Mouse (Mus musculus): ENCODE measurements around the gene Pex14.
"Not testable (repeated sequence)": the region's sequence is repeated elsewhere in the genome, so short reads cannot be mapped to it uniquely, and the experiment has no call there.

Gene Pex14

DNA sequence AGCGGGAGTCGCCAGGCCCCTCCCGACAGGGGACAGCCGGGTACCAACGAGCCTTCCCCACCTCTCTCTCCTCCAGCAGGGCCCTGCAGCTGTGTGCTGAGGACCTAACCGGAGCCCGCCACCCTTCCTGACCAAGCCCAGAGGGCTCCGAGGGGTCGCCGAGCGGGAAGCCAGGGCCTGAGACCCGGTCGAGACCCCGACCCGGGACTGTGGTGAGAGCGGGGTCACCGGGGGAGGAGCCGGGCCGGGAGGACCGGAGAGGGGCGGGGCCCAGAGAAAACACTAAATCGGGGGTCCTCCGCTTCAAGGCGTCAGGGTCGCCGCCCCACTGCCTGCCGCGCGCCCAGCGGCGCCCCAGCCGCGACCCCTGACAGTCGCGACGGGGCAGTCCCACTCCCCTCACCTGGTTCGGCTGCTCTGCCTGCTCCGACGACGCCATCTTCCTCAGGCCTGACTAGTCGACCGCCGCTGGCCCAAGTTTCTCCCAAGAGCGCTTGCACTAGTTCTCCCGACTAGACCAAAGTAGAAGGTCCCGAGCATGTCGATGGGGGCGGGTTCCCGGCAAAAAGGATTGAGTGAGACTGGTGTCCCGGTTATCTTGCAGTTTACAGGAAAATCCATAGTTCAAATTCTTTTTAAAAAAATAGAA is at the start of gene Pex14:
TSS of gene Pex14 (minus strand) at position 508 of the 649 bp plus-strand sequence.
- DNase-seq (ENCODE audit: low spot score in 2 of 2) = peak; percentile 88 to 92

DNA sequence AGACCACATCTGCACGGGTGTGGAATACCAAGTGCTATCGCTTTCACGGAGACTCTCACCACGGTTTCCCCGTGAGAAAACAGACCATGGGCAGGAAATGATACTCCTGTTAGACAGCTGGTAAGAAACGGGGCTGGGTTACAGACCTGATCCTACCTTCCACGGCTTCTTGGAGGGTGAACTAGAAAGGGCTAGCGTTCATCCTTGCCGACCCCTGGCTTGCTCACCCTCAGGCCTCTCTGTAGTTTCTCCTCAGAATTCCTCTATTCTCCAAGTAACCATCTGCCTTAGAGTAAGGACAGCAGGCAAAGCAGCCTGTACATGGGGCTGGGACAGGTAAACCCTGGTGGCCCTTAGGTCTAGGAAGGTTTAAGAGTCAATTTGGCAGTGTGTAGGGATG is 49.5 kb upstream of the Pex14 start:
- DNase-seq (ENCODE audit: low spot score in 2 of 2) = no peak

GRCm38 (mm10) chr4:149148084-149148483 is 48.4 kb upstream of the Pex14 start:
- DNase-seq (ENCODE audit: low spot score in 2 of 2) = no peak

- no peak for DNase-seq (ENCODE audit: low spot score in 2 of 2)
Measured at GRCm38 (mm10) chr4:149147528-149147927, 47.9 kb upstream of the Pex14 start.

GRCm38 (mm10) chr4:149145151-149145550 is 45.5 kb upstream of the Pex14 start:
- DNase-seq (ENCODE audit: low spot score in 2 of 2) = no peak

GRCm38 (mm10) chr4:149144459-149144858 is 44.8 kb upstream of the Pex14 start:
- DNase-seq (ENCODE audit: low spot score in 2 of 2) = peak; percentile 72 to 88

DNA sequence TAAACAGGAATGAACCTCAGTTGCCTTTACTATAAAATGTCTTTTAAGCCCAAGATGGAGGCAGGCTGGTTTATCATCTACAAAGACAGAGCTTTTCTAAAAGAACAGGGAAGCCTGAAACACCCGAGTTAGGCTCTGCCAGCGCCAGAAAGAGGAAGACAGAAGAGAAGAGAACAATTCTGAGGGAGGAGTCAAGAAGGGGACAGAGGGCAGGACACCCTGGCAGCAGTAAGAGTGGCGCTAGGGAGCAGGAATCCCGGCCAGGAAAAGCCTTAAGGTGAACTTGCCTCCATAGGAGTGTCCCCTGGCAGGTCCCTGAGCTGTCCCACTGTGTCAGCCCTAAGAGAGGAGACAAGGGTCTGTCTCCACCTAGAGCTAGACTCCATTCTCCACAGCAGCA is 43.9 kb upstream of the Pex14 start:
- no peak for DNase-seq (ENCODE audit: low spot score in 2 of 2)

DNA sequence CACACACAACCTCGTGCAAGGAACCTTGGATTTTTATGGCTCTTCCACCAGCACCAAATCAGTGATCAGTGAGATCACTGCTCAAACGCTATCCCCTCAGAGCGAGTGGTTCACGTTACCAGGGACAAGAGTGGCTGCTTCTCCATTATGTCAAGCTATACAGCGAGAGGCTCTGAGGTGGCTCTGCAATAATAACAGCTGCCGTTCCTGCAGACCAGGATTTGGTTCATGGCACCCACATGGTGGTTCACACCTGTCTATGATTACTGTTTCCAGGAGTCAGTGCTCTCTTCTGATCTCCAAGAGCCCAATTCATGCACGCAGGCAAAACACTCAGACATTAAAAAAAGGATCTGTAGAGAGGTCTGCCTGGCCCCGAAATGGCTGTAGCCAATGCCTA is 38.8 kb upstream of the Pex14 start:
- DNase-seq (ENCODE audit: low spot score in 2 of 2) = no peak

DNA sequence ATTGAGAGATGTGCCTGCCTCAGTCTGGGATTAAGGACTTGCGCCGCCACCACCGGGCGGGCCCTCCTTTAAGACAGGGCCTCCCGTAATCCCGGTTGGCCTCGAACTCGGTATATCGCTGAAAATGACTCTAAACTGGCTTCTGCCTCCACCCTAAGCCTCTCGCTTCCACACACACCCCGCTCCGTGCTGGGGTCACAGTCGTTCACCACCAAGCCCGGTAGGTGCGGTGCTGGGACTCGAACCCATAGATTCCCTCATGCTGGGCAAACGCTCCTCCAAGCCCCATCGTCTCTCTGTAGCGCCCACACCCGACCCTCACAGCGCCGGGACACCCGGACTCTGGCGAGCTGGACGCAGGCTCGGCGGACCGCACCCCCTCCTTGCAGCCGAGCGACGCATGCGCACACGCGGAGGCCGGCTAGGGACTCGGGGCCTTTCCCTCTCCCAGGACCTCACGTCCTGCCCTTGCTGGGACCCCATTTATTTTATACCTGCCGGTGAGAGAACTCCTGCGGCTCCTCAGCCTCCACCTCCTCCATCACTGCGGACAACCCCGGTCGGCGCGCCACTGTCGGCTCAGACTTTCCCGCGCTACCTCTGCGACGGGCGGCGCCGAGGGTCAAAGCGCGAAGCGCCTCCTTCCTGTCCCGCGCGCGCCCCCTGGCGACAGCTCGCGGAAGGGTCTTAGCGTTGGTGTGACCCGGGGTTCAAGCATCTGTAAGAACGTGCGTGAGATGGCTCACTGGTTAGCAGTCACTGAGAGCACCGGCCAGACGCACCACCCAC is 37.5 kb upstream of the Pex14 start, which contains the start of gene Cenps:
TSS of gene Cenps (minus strand) at position 648 of the 789 bp plus-strand sequence.
- DNase-seq (ENCODE audit: low spot score in 2 of 2) = peak; percentile 91 to 99

GRCm38 (mm10) chr4:149136116-149136850 is 36.6 kb upstream of the Pex14 start:
- DNase-seq (ENCODE audit: low spot score in 2 of 2) = no peak

- DNase-seq (ENCODE audit: low spot score in 2 of 2) = no peak
Measured at GRCm38 (mm10) chr4:149133395-149133794, 33.7 kb upstream of the Pex14 start.

GRCm38 (mm10) chr4:149131789-149132565 is 32.3 kb upstream of the Pex14 start:
- DNase-seq (ENCODE audit: low spot score in 2 of 2) = peak; percentile 59 to 75

DNA sequence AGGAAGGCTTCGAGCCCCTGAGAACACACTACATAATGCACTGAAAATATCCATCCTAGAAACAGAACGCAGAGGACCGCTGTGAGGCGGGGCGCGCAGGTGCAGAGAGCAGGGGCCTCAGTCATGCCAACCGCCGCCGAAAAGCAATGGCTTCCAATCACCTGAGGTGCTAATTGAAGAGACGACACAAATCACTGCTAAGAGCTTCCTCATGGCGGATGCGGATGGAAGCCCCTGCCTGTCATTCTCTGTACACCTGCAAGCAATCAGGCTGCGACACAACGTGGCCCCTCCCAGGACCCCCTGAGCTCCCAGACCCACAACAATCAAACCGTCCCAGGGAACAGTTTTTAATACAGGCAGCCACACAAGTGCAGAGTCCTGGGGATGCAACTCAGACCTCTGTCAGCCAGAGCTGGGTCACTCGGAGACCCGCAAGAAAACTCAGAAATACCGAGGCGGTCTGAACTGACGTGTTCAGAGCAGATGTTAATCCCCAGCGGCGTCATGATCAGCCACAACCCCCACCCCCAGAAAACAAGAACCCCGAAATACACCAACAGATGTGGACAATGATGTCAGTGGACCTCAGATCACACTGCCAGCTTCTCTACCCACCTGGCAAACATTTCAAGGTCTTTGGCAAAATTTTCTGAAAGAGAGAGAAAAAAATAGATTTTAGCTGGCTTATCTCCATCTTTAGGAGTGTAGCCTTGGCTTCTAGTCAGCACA is 31.5 kb upstream of the Pex14 start:
- DNase-seq (ENCODE audit: low spot score in 2 of 2) = no peak

DNA sequence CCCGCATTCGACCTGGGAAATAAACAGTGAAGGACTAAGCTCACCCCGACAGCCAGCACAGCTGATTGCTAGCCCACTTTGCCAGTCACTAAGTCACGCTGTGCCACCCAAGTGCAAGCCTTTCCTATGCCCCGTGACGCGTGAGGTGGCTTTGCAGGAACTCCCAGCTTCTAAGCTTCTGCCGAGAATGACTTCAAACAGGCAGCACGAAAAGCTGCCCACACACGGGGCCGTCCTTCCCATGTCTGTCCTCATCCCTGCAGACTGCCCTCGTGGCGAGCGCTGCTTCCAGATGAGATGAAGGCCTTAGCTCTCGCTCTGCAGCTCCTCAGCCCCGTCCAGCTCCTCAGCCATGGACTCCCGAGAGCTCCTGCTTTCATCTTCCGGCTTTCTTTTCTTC is 28.8 kb upstream of the Pex14 start:
- DNase-seq (ENCODE audit: low spot score in 2 of 2) = no peak

GRCm38 (mm10) chr4:149126663-149127062 is 27.0 kb upstream of the Pex14 start, which contains the start of gene Cort:
Gene Cort, minus strand, starts transcription at chr4:149126763.
- DNase-seq (ENCODE audit: low spot score in 2 of 2) = no peak

GRCm38 (mm10) chr4:149126115-149126509 is 26.4 kb upstream of the Pex14 start:
- DNase-seq (ENCODE audit: low spot score in 2 of 2) = no peak

GRCm38 (mm10) chr4:149125341-149126114 is 25.9 kb upstream of the Pex14 start:
- no peak for DNase-seq (ENCODE audit: low spot score in 2 of 2)

GRCm38 (mm10) chr4:149123432-149123831 is 23.8 kb upstream of the Pex14 start:
- no peak for DNase-seq (ENCODE audit: low spot score in 2 of 2)

GRCm38 (mm10) chr4:149119978-149120562 is 20.4 kb upstream of the Pex14 start:
- not testable (repeated sequence) for DNase-seq (ENCODE audit: low spot score in 2 of 2)
